Mouse (Mus musculus) heart, postnatal 4 days (tissue): Measurements from ENCODE around the gene Rpap1. TPM values are rescaled to one million over a fixed set of nuclear protein-coding genes. Genes with fewer than 3 reads are reported as not detected.

Experiments used
- DNase-seq: peaks from one replicate; pipeline ENCODE4 v3.0.0; 2021
- total RNA-seq, 2 experiments: library from RNA; stranded (reverse); gene quantifications; 2 replicates each; pipeline ENCODE4 v1.2.3; 2021

Gene Rpap1
- total RNA-seq, 2 experiments from 2014 or later: 16.1 to 18.7 TPM

GRCm38 (mm10) chr2:119798246-119798927, 11.1 kb upstream of the Rpap1 start:
- DNase-seq: peak; percentile 85

- DNase-seq: no peak
These were observed 10.0 kb upstream of the Rpap1 start, which contains the start of gene Tyro3 for GRCm38 (mm10) chr2:119797279-119797783. Gene Tyro3, plus strand, starts transcription at chr2:119797733.

- no peak for DNase-seq
These were observed 2.7 kb upstream of the Rpap1 start for GRCm38 (mm10) chr2:119789996-119790395.

DNA sequence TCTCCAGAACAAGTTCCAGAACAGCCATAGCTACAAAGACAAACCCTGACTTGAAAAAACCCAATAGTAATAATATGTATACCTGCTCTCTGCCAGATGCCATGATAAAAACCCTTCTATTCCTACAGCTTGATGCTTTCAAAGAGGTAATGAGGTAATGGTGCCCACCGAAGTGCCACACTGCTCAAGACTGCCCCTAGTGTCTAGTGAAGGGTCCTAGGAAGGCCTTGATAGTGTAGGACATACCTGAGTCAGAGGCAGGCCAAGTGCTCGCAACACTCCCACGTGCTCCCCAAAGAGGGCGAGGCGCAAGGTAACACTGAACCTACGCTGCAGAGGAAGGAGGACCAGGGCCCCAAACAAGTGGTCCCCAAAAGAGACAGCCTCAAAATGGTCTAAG, 20.1 kb downstream of the Rpap1 start:
- DNase-seq: no peak

DNA sequence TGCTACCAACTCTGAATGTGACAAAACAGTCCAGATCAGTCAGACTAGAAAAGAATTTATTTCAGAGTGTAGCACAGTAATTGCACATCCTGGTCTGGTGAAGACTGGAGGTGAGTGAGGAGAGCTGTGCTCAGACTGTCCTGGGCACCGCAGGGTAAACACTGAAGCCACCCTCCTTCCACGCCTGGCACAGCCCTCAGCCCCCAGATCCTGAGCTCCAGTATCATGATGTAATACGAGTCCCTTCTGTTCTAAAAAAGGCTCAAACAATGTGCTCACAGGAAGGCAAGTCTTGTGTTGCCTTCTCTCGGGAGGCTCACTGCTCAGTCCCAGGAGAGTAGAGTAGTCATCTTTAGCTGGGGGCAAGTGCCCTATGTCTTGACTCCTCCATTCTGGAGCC, 23.4 kb downstream of the Rpap1 start:
- no peak for DNase-seq

DNA sequence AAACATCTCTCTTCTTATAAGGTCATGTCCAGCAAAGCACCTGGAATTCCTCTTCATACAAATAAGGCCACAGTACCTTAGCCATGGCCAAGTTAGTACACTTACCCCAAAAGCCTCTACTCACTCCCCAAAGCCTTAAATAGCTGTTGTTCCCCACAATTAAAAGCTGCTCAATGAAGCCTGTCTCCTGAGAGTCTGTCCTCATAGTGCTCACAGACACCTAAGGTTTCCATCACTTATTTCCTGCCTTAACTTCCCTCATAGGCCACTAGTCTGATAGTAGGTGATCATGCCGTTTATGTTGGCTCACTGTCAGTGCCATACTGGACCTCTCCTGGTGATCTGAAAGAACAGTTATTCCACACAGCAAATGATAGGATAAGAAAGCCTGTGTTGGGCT, 25.1 kb downstream of the Rpap1 start:
- DNase-seq: no peak

DNA sequence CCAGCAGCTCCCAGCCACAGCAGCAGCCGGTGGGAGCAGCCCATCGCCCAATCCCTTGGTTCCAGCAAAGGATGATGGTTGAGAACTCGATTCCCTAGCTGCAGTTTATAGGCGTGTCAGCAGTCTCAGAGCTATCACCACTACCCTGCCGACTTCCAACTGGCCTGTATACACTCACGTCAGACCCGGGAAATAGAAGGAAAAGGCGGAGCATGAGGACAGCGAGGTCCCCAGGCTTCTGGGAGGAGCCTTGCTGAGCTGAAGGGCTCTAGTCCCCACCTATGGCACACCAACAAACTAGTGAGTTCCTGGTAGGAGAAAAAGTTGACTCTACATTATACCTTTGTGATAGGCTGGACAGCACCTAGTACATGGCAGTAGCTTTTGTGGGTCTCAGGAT, 27.1 kb downstream of the Rpap1 start, which contains the start of gene Ltk:
Gene Ltk, minus strand, starts transcription at position 181 of the 400 bp plus-strand sequence.
- no peak for DNase-seq

- DNase-seq: no peak
These were observed 28.2 kb downstream of the Rpap1 start for GRCm38 (mm10) chr2:119758844-119759835.

- DNase-seq: peak; percentile 37
These were observed 29.1 kb downstream of the Rpap1 start for GRCm38 (mm10) chr2:119758101-119758843.

DNA sequence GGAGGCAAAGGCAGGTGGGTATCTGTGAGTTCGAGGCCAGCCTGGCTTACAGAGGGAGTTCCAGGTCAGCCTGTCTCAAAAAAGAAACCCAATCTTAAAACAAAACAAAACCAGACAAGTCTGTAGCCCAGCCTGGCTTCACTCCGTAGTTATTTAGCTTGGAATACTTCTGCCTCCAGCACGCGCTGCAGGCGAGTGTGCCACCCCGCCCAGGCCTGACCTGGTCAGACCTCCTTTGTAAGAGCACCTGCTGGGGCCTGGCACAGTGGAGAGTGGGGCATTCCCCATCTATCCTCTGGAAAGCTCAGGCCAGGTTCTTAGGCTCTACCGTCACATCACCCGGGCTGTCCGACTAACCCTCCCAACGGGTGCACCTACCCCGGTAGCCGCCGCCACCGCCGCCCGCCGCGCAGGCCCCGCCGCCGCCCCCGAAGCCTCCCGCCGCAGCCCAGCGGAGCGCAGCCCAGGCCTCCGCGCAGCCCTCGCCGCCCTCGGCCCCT, 29.7 kb downstream of the Rpap1 start:
- no peak for DNase-seq

DNA sequence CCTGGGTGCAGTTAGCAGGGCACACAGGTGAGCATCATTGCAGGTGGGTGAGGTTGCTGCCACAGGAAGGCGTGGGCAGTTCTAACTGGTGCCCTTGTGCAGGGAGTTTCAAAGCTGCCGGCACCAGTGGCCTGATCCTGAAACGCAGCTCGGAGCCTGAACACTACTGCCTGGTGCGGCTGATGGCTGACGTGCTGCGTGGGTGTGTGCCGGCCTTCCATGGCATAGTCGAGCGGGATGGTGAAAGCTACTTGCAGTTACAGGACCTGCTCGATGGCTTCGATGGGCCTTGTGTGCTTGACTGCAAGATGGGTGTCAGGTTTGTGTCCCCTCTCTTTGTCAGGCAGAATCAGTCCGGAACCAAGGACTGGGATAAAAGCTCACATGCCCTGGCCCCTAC, 38.1 kb downstream of the Rpap1 start:
- no peak for DNase-seq

DNA sequence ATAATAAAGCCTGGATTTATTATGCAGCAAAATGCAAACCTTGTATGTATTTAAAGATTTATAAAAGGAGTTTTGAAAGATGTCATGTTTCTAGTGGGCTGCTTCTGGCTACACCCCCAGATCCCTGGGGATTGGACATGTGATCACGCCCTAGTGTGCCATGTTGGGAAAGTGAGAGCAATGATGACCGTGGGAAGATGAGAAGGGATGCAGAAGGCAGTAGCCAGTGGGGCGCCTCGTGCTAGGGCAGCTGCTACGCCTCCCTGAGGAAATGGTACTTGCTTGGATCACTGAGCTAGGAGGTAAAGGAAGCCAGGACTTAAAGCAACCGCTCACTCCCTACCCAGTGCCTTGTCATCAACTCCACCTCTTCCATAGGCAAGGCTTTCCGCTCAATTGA, 39.8 kb downstream of the Rpap1 start:
- no peak for DNase-seq

DNA sequence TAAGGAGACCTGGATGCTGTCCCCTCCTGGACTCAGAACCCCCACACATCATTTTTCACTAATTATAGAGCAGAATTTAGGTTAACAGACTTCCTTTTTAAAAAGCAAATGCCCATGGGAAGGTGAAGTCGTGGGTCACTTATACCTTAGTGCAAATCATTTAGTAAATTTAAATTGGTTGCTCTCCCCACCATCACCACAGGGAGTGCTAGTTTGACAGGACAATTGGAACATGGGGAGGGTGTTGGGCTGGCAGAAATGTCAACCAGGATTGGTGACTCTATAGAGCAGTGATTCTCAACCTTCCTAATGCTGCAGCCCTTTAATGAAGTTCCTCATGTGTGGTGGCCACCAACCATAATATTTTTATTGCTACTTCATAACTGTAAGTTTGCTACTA, 42.1 kb downstream of the Rpap1 start:
- DNase-seq: peak; percentile 36

DNA sequence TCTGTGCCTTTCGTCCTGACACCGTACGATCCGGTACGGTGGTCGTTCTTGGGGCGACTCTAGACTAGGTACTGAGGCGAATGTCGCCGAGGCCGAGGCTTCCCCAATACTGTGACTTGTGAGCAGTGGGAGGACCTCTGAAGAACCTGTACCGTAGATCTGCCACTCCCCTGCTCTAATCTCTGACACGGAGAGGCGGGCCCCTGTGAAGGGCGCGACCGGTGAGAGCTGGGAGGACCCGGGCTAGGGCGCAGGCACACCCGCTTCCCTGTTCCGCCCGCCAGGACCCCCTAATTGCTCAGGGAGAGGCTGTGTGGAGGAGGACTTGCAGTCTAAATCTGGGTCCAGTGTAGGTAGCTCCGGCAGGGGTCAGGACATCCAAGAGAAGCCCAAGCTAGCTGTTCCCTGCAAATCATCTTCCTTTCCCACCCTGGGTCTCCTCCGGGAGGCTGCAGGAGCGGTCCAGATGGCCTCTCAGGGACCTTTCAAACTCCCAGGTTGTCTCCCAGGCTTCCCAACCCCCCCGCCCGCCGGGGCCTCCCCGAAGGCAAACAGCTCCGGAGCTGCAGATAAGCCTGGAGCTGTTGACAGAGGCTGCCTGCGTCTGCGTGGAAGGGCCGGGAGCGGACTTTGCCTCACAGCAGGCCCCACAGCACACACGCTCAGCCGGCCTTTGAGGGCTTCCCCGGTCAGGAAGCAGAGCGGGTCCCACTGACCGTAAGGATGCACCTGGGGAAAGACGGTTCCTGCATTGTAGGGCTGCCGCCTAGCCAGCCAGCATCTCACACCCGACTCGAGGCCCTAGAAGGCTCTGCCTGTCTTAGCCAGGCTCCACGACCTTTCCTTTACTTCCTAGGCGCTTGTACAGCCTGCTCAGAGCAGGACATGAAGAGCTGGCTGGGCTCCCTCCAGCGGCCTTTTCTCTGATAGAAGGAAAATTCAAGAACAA, 42.9 kb downstream of the Rpap1 start:
- peak; percentile 53 for DNase-seq

DNA sequence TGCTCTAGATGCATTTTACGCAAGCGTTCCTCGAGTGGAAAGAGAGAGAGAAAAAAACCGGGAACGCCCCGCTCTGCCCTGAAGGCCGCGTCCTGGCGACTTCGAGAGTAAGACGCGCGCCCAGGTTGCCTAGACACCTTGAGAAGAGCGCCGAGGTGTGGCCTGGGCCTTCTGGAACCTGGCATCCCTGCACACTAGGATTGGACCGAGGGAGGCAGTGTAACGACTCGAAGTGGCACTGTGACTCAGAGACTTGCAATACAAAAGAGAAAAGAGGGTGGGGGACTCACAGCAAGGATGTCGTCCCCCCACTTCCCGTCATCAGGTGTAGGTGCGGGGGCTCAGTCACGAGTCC, 43.6 kb downstream of the Rpap1 start:
- DNase-seq: no peak

- no peak for DNase-seq
These were observed 44.0 kb downstream of the Rpap1 start for GRCm38 (mm10) chr2:119743176-119743807.

DNA sequence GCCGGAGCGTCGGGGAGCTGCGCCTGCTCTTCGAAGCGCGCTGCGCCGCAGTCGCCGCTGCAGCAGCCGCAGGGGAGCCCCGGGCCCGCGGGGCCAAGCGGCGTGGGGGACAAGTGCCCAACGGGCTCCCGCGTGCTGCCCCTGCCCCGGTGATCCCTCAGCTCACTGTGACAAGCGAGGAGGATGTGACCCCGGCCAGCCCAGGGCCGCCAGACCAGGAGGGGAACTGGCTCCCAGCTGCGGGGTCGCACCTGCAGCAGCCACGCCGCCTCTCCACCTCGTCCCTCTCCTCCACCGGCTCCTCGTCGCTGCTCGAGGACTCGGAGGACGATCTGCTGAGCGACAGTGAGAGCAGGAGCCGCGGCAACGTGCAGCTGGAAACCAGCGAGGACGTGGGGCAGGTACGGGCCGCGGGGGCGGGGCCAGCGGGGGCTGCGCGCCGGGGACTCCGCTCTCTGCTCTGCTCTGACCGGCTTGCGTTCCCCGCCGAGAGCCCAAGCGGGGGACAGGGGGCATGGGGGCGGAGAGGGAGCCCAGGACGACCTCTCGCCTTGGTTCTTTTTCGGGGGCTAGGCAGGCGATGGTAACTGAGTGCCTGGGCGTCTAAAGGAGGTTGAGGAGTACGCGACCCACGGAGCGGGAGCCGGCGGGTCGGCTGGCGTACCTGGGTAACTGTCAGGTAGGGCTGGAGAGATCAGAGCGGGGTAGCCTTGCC, 44.7 kb downstream of the Rpap1 start:
- DNase-seq: peak; percentile 25

- DNase-seq: peak; percentile 60
These were observed 45.5 kb downstream of the Rpap1 start, which contains the start of gene Itpka for GRCm38 (mm10) chr2:119741581-119742411. Gene Itpka, plus strand, starts transcription at chr2:119742337.

GRCm38 (mm10) chr2:119740567-119740966, 46.8 kb downstream of the Rpap1 start:
- DNase-seq: no peak
